Mouse (Mus musculus): ENCODE data around the gene Acsl6.
"Not testable (repeated sequence)": the region's sequence is repeated elsewhere in the genome, so short reads cannot be mapped to it uniquely, and the experiment has no call there.

Gene Acsl6

DNA sequence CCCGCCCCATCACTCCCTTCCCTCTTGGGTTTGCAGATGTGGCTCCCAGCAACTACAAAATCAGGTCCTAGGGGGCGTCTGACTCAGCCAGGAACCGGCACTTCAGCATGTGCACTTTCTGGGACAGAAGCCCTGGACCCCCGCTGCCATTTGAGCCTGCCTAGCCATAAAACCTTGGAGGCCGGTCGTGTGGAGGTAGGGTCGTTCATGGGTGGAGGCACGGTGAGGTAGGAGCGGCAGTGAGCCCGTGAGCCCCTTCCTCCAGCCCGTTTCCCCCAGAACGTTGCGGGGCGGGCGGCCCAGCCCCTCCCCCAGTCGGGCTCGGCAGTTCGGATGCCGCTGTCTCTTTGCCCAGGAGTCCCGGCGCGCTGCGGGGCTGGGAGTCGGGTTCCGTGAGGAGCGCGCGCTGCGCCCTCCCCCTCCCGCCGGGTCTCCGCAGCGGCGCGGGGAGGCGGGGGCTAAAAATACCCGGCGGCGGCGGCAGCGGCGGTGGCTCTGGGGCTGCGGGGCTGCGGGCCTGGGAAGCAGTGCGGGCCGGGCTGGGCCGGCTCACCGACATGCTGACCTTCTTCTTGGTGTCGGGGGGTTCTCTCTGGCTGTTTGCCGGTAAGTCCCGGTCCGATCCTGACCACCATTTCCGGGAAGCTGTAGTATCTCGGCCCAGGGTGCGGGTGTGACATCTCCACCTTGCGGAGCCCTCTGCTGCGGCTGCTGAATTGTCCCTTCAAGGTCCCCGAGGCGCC is at the start of gene Acsl6:
TSS of gene Acsl6 (plus strand) at position 71 of the 743 bp plus-strand sequence.
- in situ Hi-C loops (cut with MboI, MseI): no loop called here

GRCm38 (mm10) chr11:54254114-54254513 is 49.5 kb upstream of the Acsl6 start:
- in situ Hi-C loops (cut with MboI, MseI): loop anchor here (5.0 to 10.0 kb wide), 5 partner anchors 107 to 257 kb away; partner anchors contain the start of gene P4ha2 (in 1 of the 2)

- in situ Hi-C loops (cut with MboI, MseI): loop anchor here in 1 of 2 experiments (10.0 kb wide), 1 partner anchor 142 kb away; no protein-coding TSS in a partner anchor
These were observed 46.8 kb upstream of the Acsl6 start for GRCm38 (mm10) chr11:54256624-54257376.

GRCm38 (mm10) chr11:54263405-54264031 is 40.1 kb upstream of the Acsl6 start:
- in situ Hi-C loops (cut with MboI, MseI): no loop called here

- in situ Hi-C loops (cut with MboI, MseI): no loop called here
These were observed 39.1 kb upstream of the Acsl6 start for GRCm38 (mm10) chr11:54264542-54264941.

DNA sequence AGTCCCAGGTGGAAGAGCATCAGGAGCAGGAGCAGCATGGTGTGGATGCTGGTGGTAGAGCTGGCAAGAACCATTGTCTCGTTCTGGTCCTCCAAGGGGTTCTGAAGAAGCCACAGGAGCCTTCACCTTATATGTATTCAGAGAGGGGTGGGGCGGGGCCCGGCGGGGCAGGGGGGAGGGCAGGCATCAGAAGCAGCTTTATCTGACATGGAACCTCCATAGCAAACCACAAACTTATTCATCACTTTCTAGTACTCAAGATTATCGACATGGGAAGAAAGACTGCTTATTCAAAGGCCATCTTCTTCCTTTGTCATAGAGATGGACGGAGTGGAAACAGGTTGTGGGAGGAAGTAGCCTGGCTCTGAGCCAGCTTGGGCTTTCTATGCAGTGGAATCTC is 36.4 kb upstream of the Acsl6 start, which contains the start of gene Il3:
TSS of gene Il3 (minus strand) at position 101 of the 400 bp plus-strand sequence.
- in situ Hi-C loops (cut with MboI, MseI): no loop called here

GRCm38 (mm10) chr11:54269191-54269896 is 34.3 kb upstream of the Acsl6 start:
- in situ Hi-C loops (cut with MboI, MseI): no loop called here

DNA sequence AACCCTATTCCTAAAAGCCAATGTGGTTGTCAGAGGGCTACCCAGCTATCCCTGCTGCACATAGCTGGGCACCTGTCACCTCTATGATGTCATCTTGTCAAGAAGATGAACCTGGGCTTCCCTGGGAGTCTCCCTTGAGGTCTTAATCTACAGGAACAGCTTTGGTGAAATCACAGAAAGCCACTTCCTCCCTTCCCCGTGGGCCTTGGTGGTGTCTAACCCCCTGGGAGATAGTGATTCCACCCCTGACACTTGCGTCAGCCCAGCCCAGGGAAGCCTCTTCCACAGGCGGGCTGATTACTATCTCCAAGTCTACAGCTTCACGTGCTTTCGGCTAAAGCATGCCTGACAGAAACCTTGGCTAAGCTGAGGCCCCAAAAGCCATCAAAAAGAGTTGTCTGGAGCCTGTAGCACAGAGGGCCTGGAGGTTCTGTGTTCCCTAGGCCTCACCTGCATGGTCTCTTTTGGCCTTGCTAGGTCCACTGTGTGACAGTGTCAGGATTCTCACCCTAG is 32.1 kb upstream of the Acsl6 start:
- in situ Hi-C loops (cut with MboI, MseI): no loop called here

GRCm38 (mm10) chr11:54287821-54288453 is 15.7 kb upstream of the Acsl6 start:
- in situ Hi-C loops (cut with MboI, MseI): no loop called here

DNA sequence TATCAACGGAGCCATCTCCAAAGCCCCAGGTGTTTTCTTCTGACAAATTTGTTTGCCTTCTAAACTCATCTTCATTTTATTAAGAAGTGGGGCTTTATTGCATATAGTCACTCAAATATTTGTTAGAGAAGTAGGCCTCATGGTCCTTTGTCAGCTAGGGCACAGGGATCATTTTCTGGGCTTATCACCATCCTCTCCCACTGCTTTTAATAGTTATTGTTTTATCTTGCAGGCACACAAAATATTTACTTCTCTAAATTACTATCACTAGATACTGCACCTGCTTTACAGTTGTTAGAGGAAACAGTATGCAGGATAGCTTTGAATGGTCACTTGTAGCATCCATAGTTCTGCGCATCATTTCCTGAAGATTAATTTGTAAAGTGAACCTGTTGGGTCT is 11.4 kb upstream of the Acsl6 start:
- in situ Hi-C loops (cut with MboI, MseI): no loop called here

DNA sequence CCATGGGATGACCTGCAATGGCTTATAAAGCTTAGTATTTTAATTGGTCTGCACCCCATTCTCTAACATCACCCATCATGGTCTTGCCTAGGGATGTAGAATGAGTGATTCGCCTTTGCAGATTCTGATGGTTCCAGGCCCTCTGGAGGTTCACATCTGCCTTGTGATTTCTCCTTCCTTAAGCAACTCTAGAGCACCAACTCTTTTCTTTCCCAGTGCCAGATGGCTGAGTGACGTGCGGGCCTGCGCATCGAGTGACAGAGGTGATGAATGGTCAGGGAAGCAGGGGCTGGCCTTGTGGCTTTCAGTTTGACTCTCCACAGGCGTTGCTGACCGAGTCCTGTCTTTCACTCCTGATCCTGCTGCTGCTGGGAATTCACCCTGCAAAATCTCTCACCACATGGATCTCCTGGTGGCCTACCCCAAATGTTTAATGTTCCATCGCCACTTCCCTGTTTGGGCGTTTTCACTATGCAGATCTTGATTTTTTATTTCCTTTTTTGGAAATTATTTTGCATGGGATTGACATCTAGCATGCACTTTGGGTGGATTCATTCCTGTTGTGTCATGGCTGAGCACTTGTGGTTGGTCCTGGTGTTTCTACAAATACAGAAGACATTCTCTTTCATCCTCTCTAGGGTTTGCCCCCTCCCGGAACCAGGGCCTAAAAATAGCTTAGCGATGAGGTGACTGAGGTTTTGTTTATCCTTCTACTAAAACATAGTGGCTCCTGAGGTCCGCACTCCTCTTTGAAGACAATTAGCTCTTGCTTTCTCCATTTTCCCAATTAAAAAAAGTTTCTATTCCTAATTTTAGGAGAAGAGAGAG is 9.4 kb upstream of the Acsl6 start:
- in situ Hi-C loops (cut with MboI, MseI): no loop called here

GRCm38 (mm10) chr11:54295971-54296370 is 7.6 kb upstream of the Acsl6 start:
- in situ Hi-C loops (cut with MboI, MseI): no loop called here

- in situ Hi-C loops (cut with MboI, MseI): no loop called here
These were observed 6.9 kb upstream of the Acsl6 start for GRCm38 (mm10) chr11:54296734-54297133.

- in situ Hi-C loops (cut with MboI, MseI): not testable (repeated sequence)
These were observed 6.1 kb upstream of the Acsl6 start for GRCm38 (mm10) chr11:54297471-54297870.

DNA sequence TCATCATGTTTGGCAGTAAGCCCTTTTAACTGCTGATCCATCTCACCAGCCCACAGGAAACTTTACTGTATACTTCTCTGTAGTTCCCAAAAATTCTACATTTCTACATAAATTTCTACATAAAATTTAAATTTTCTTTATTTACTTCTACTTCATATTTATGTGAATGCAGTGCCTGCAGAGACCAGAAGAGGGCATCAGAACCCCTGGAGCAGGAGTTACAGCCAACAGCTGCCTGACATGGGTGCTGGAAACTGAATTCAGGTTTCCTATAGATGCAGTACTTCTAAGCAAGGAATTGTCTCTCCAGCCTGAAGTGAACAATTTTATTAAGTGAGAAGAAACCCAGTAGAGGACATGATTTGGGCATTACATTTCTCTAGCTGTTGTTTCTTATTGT is 4.8 kb upstream of the Acsl6 start:
- in situ Hi-C loops (cut with MboI, MseI): no loop called here

DNA sequence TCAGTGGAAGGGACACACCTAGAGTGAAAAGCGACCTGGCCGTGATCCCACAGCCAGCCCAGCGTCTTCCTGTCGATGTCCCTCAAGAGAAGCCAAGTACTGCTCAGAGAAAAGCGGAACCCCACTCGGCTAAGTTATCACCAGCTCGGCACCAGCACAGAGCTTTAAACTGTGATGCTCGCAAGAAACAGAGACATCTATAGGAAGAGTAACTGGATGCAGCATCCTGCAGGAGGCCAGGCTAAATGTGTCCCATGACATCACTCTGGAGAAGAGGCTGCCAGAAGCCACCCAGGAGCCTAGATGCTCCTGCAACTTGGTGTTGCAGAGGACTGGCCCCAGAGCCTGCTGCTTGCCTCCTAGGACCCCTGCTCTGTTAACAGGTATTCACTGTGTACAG is 1.6 kb upstream of the Acsl6 start:
- in situ Hi-C loops (cut with MboI, MseI): no loop called here

- in situ Hi-C loops (cut with MboI, MseI): no loop called here
These were observed 992 bp upstream of the Acsl6 start for GRCm38 (mm10) chr11:54302606-54303005.

- in situ Hi-C loops (cut with MboI, MseI): no loop called here
These were observed 396 bp upstream of the Acsl6 start for GRCm38 (mm10) chr11:54303076-54303727.

GRCm38 (mm10) chr11:54304471-54304873 is 874 bp downstream of the Acsl6 start:
- in situ Hi-C loops (cut with MboI, MseI): no loop called here

Measured in T-helper 17 cell (primary cell).